Mouse (Mus musculus): ENCODE measurements around the gene Gper1. TPM values are rescaled to one million over a fixed set of nuclear protein-coding genes. Genes with fewer than 3 reads are reported as not detected.
A peak's percentile ranks its signal among the peaks of the same experiment; 100 is the strongest.

Gper1 gene
- polyA plus RNA-seq, 1 experiment from 2014 or later, result 8.7 TPM

- WGBS, result 93% methylated on average over 4 of the region's 4 CpGs
- Histone ChIP-seq H3K4me1 (replicated peaks; ENCODE audit: control insufficient read depth, insufficient read depth, low read length) (peaks cover 44% of the 10 kb centered on the region), H3K9ac (replicated peaks; ENCODE audit: low read depth, low read length) (no peak overlapping the region), H3K4me3 (replicated peaks; ENCODE audit: low read length) (no peak overlapping the region), H3K9me3 (ENCODE audit: control insufficient read depth, low read length) (no peaks in the 10 kb centered on the region), H3K27ac (ENCODE audit: low read length) (no peak overlapping the region), H3K4me2 (ENCODE audit: low read length) (no peak overlapping the region), H3K27me3 (replicated peaks; ENCODE audit: control insufficient read depth, insufficient read depth, low read length) (no peaks in the 10 kb centered on the region), H3K36me3 (ENCODE audit: control insufficient read depth, insufficient read depth) (no peaks in the 10 kb centered on the region)
- no peak for ATAC-seq
Measured at GRCm38 (mm10) chr5:139437769-139438168, 14.8 kb downstream of the Gper1 start.

- Histone ChIP-seq H3K9ac (replicated peaks; ENCODE audit: low read depth, low read length) (no peak overlapping the region), H3K36me3 (ENCODE audit: control insufficient read depth, insufficient read depth) (no peaks in the 10 kb centered on the region), H3K27me3 (replicated peaks; ENCODE audit: control insufficient read depth, insufficient read depth, low read length) (no peaks in the 10 kb centered on the region), H3K4me1 (replicated peaks; ENCODE audit: control insufficient read depth, insufficient read depth, low read length) (peaks cover 43% of the 10 kb centered on the region), H3K27ac (ENCODE audit: low read length) (no peak overlapping the region), H3K9me3 (ENCODE audit: control insufficient read depth, low read length) (no peaks in the 10 kb centered on the region), H3K4me3 (replicated peaks; ENCODE audit: low read length) (no peak overlapping the region), H3K4me2 (ENCODE audit: low read length) (no peak overlapping the region)
- WGBS, result 37% methylated on average over 12 of the region's 12 CpGs
- 0 out of 2 replicates have a peak, but pooled peaks have one; percentile 35 for ATAC-seq
Measured at GRCm38 (mm10) chr5:139438440-139438839, 15.5 kb downstream of the Gper1 start.

GRCm38 (mm10) chr5:139440451-139440850 lies 17.5 kb downstream of the Gper1 start:
- 60% methylated on average over 5 of the region's 5 CpGs for WGBS
- no peaks in the 10 kb centered on the region for H3K36me3 ChIP-seq (ENCODE audit: control insufficient read depth, insufficient read depth)
- H3K9ac ChIP-seq (replicated peaks; ENCODE audit: low read depth, low read length), result no peak overlapping the region
- no peak overlapping the region for H3K4me2 ChIP-seq (ENCODE audit: low read length)
- no peak overlapping the region for H3K27ac ChIP-seq (ENCODE audit: low read length)
- no peaks in the 10 kb centered on the region for H3K27me3 ChIP-seq (replicated peaks; ENCODE audit: control insufficient read depth, insufficient read depth, low read length)
- no peak for ATAC-seq
- H3K4me3 ChIP-seq (replicated peaks; ENCODE audit: low read length), result no peak overlapping the region
- H3K9me3 ChIP-seq (ENCODE audit: control insufficient read depth, low read length), result no peaks in the 10 kb centered on the region
- peaks cover 28% of the 10 kb centered on the region for H3K4me1 ChIP-seq (replicated peaks; ENCODE audit: control insufficient read depth, insufficient read depth, low read length)

GRCm38 (mm10) chr5:139440926-139441725 lies 18.2 kb downstream of the Gper1 start:
- Histone ChIP-seq H3K9ac (replicated peaks; ENCODE audit: low read depth, low read length) (no peak overlapping the region), H3K4me2 (ENCODE audit: low read length) (no peak overlapping the region), H3K9me3 (ENCODE audit: control insufficient read depth, low read length) (no peaks in the 10 kb centered on the region), H3K27me3 (replicated peaks; ENCODE audit: control insufficient read depth, insufficient read depth, low read length) (no peaks in the 10 kb centered on the region), H3K4me1 (replicated peaks; ENCODE audit: control insufficient read depth, insufficient read depth, low read length) (peaks cover 21% of the 10 kb centered on the region), H3K4me3 (replicated peaks; ENCODE audit: low read length) (no peak overlapping the region), H3K36me3 (ENCODE audit: control insufficient read depth, insufficient read depth) (no peaks in the 10 kb centered on the region), H3K27ac (ENCODE audit: low read length) (no peak overlapping the region)
- ATAC-seq, result no peak
- 88% methylated on average over 11 of the region's 11 CpGs for WGBS

GRCm38 (mm10) chr5:139441726-139442018 lies 18.7 kb downstream of the Gper1 start:
- ATAC-seq, result no peak
- H3K36me3 ChIP-seq (ENCODE audit: control insufficient read depth, insufficient read depth), result no peaks in the 10 kb centered on the region
- no peak overlapping the region for H3K9ac ChIP-seq (replicated peaks; ENCODE audit: low read depth, low read length)

GRCm38 (mm10) chr5:139442428-139442827 lies 19.5 kb downstream of the Gper1 start:
- Histone ChIP-seq H3K4me3 (replicated peaks; ENCODE audit: low read length) (no peak overlapping the region), H3K9me3 (ENCODE audit: control insufficient read depth, low read length) (no peaks in the 10 kb centered on the region), H3K9ac (replicated peaks; ENCODE audit: low read depth, low read length) (no peak overlapping the region), H3K36me3 (ENCODE audit: control insufficient read depth, insufficient read depth) (no peaks in the 10 kb centered on the region), H3K27ac (ENCODE audit: low read length) (peak overlapping the region; percentile 47; the same call in 1 of the 2 replicates), H3K27me3 (replicated peaks; ENCODE audit: control insufficient read depth, insufficient read depth, low read length) (no peaks in the 10 kb centered on the region), H3K4me2 (ENCODE audit: low read length) (no peak overlapping the region), H3K4me1 (replicated peaks; ENCODE audit: control insufficient read depth, insufficient read depth, low read length) (peaks cover 21% of the 10 kb centered on the region)
- 78% methylated on average over 12 of the region's 12 CpGs for WGBS
- ATAC-seq, result no peak

More at GRCm38 (mm10) chr5:139441726-139442018, 18.7 kb downstream of the Gper1 start:
- H3K27ac ChIP-seq (ENCODE audit: low read length), result no peak overlapping the region
- H3K4me2 ChIP-seq (ENCODE audit: low read length), result no peak overlapping the region
- H3K4me3 ChIP-seq (replicated peaks; ENCODE audit: low read length), result no peak overlapping the region
- H3K4me1 ChIP-seq (replicated peaks; ENCODE audit: control insufficient read depth, insufficient read depth, low read length), result peaks cover 21% of the 10 kb centered on the region
- no peaks in the 10 kb centered on the region for H3K27me3 ChIP-seq (replicated peaks; ENCODE audit: control insufficient read depth, insufficient read depth, low read length)
- no peaks in the 10 kb centered on the region for H3K9me3 ChIP-seq (ENCODE audit: control insufficient read depth, low read length)
- WGBS, result 90% methylated on average over 2 of the region's 2 CpGs

GRCm38 (mm10) chr5:139442962-139443361 lies 20.0 kb downstream of the Gper1 start:
- Histone ChIP-seq H3K9ac (replicated peaks; ENCODE audit: low read depth, low read length) (no peak overlapping the region), H3K4me2 (ENCODE audit: low read length) (no peak overlapping the region), H3K4me3 (replicated peaks; ENCODE audit: low read length) (no peak overlapping the region), H3K9me3 (ENCODE audit: control insufficient read depth, low read length) (no peaks in the 10 kb centered on the region), H3K27ac (ENCODE audit: low read length) (0 out of 2 replicates have a peak overlapping the region, but pooled peaks have one; percentile 21), H3K4me1 (replicated peaks; ENCODE audit: control insufficient read depth, insufficient read depth, low read length) (peaks cover 21% of the 10 kb centered on the region), H3K27me3 (replicated peaks; ENCODE audit: control insufficient read depth, insufficient read depth, low read length) (no peaks in the 10 kb centered on the region), H3K36me3 (ENCODE audit: control insufficient read depth, insufficient read depth) (no peaks in the 10 kb centered on the region)
- no peak for ATAC-seq
- WGBS, result 81% methylated on average over 4 of the region's 4 CpGs

GRCm38 (mm10) chr5:139445258-139445657 lies 22.3 kb downstream of the Gper1 start:
- Histone ChIP-seq H3K36me3 (ENCODE audit: control insufficient read depth, insufficient read depth) (no peaks in the 10 kb centered on the region), H3K4me2 (ENCODE audit: low read length) (no peak overlapping the region), H3K27me3 (replicated peaks; ENCODE audit: control insufficient read depth, insufficient read depth, low read length) (no peaks in the 10 kb centered on the region), H3K4me3 (replicated peaks; ENCODE audit: low read length) (no peak overlapping the region), H3K27ac (ENCODE audit: low read length) (no peak overlapping the region), H3K9ac (replicated peaks; ENCODE audit: low read depth, low read length) (no peak overlapping the region), H3K9me3 (ENCODE audit: control insufficient read depth, low read length) (no peaks in the 10 kb centered on the region), H3K4me1 (replicated peaks; ENCODE audit: control insufficient read depth, insufficient read depth, low read length) (peaks cover 24% of the 10 kb centered on the region)
- ATAC-seq, result no peak
- WGBS, result 81% methylated on average over 8 of the region's 8 CpGs

GRCm38 (mm10) chr5:139448025-139448424 lies 25.1 kb downstream of the Gper1 start:
- no peak overlapping the region for H3K4me3 ChIP-seq (replicated peaks; ENCODE audit: low read length)
- peaks cover 10% of the 10 kb centered on the region for H3K4me1 ChIP-seq (replicated peaks; ENCODE audit: control insufficient read depth, insufficient read depth, low read length)
- no peak overlapping the region for H3K4me2 ChIP-seq (ENCODE audit: low read length)
- H3K27ac ChIP-seq (ENCODE audit: low read length), result no peak overlapping the region
- no peak overlapping the region for H3K9ac ChIP-seq (replicated peaks; ENCODE audit: low read depth, low read length)
- 76% methylated on average over 6 of the region's 6 CpGs for WGBS
- H3K36me3 ChIP-seq (ENCODE audit: control insufficient read depth, insufficient read depth), result no peaks in the 10 kb centered on the region
- no peak for ATAC-seq
- no peaks in the 10 kb centered on the region for H3K27me3 ChIP-seq (replicated peaks; ENCODE audit: control insufficient read depth, insufficient read depth, low read length)
- no peaks in the 10 kb centered on the region for H3K9me3 ChIP-seq (ENCODE audit: control insufficient read depth, low read length)
